Mouse (Mus musculus) embryonic stem cell, embryonic (primary cell): Measurements from ENCODE around the gene Tmem52.

Experiments used
- CTCF ChIA-PET, 4 experiments: fragments of 300-600 bp in 2 of 4; fragments of 350-600 bp in 2 of 4; sonication (Branson Sonifier 250); formaldehyde crosslinking; loops; one replicate each; lab custom pipeline; 2022; ENCODE audit warnings: inconsistent platforms in 2 of 4; lab: Charles Lee
- POLR2A ChIA-PET, 4 experiments: fragments of 300-600 bp in 2 of 4; fragments of 350-600 bp in 2 of 4; sonication (Branson Sonifier 250); formaldehyde crosslinking; loops; one replicate each; lab custom pipeline; 2022; ENCODE audit warnings: antibody characterized with exemption in 4 of 4, inconsistent platforms in 1 of 4; lab: Charles Lee

The Tmem52 gene

GRCm38 (mm10) chr4:155468952-155469351 lies at the start of gene Tmem52:
TSS of gene Tmem52 (plus strand) at chr4:155469114.
- POLR2A ChIA-PET, result interaction anchor here in 3 of 4 experiments (0.6 to 3.2 kb wide), 17 partner anchors 9 to 572 kb away, joined by 3 to 14 read pairs (median 3); no protein-coding TSS in a partner anchor
- CTCF ChIA-PET, result interaction anchor here in 3 of 4 experiments (0.6 to 2.0 kb wide), 3 partner anchors 12 to 14 kb away, joined by 5 to 10 read pairs (median 8); no protein-coding TSS in a partner anchor

GRCm38 (mm10) chr4:155420137-155420536 lies 48.8 kb upstream of the Tmem52 start:
- ChIA-PET CTCF (no interaction called here), POLR2A (interaction anchor here in 1 of 4 experiments (1.1 kb wide), 1 partner anchor 11 kb away, joined by 5 read pairs; no protein-coding TSS in a partner anchor)

- ChIA-PET POLR2A (interaction anchor here in 3 of 4 experiments (0.6 to 2.0 kb wide), 4 partner anchors 12 to 70 kb away, joined by 3 to 4 read pairs (median 3); no protein-coding TSS in a partner anchor), CTCF (interaction anchor here in 1 of 4 experiments (0.5 kb wide), 1 partner anchor 61 kb away, joined by 3 read pairs; no protein-coding TSS in a partner anchor)
Measured at GRCm38 (mm10) chr4:155421412-155422370, 47.2 kb upstream of the Tmem52 start.

- ChIA-PET CTCF (no interaction called here), POLR2A (interaction anchor here in 1 of 4 experiments (2.0 kb wide), 1 partner anchor 10 kb away, joined by 4 read pairs; no protein-coding TSS in a partner anchor)
Measured at GRCm38 (mm10) chr4:155423988-155424387, 44.9 kb upstream of the Tmem52 start.

GRCm38 (mm10) chr4:155426272-155426671 lies 42.6 kb upstream of the Tmem52 start:
- POLR2A ChIA-PET, result interaction anchor here in 1 of 4 experiments (0.6 to 1.5 kb wide), 2 partner anchors 17 to 154 kb away, joined by 3 to 4 read pairs; partner anchors contain the start of gene Cfap74
- CTCF ChIA-PET, result interaction anchor here in 2 of 4 experiments (0.5 to 1.2 kb wide), 3 partner anchors 24 to 274 kb away, joined by 3 to 4 read pairs (median 3); no protein-coding TSS in a partner anchor

- CTCF ChIA-PET, result no interaction called here
- POLR2A ChIA-PET, result no interaction called here
Measured at GRCm38 (mm10) chr4:155428442-155428841, 40.5 kb upstream of the Tmem52 start.

GRCm38 (mm10) chr4:155429202-155429601 lies 39.7 kb upstream of the Tmem52 start:
- ChIA-PET CTCF (interaction anchor here in 1 of 4 experiments (0.5 kb wide), 1 partner anchor 91 kb away, joined by 8 read pairs; no protein-coding TSS in a partner anchor), POLR2A (no interaction called here)

GRCm38 (mm10) chr4:155432358-155432757 lies 36.6 kb upstream of the Tmem52 start:
- POLR2A ChIA-PET, result interaction anchor here in 1 of 4 experiments (0.9 kb wide), 2 partner anchors 33 to 157 kb away, joined by 3 read pairs; no protein-coding TSS in a partner anchor
- CTCF ChIA-PET, result interaction anchor here in 1 of 4 experiments (0.7 kb wide), 1 partner anchor 50 kb away, joined by 3 read pairs; no protein-coding TSS in a partner anchor

- POLR2A ChIA-PET, result interaction anchor here in 1 of 4 experiments (0.7 kb wide), 1 partner anchor 11 kb away, joined by 4 read pairs; no protein-coding TSS in a partner anchor
- CTCF ChIA-PET, result no interaction called here
Measured at GRCm38 (mm10) chr4:155433993-155434392, 34.9 kb upstream of the Tmem52 start.

- ChIA-PET POLR2A (interaction anchor here in 3 of 4 experiments (0.6 to 1.2 kb wide), 3 partner anchors 9 to 31 kb away, joined by 3 to 4 read pairs (median 3); no protein-coding TSS in a partner anchor), CTCF (no interaction called here)
Measured at GRCm38 (mm10) chr4:155442808-155443207, 26.1 kb upstream of the Tmem52 start.

- ChIA-PET POLR2A (interaction anchor here (0.5 to 2.0 kb wide), 33 partner anchors 8 to 307 kb away, joined by 3 to 14 read pairs (median 3); partner anchors contain the start of genes Cfap74 (in 1 of the 4), Gnb1 (in 1 of the 4), Mib2 (in 1 of the 4) and Slc35e2 (in 1 of the 4)), CTCF (interaction anchor here (0.5 to 2.1 kb wide), 9 partner anchors 10 to 980 kb away, joined by 3 to 5 read pairs (median 5); partner anchors contain the start of gene Cfap74 (in 1 of the 4))
Measured at GRCm38 (mm10) chr4:155451597-155451996, 17.3 kb upstream of the Tmem52 start.

- POLR2A ChIA-PET, result no interaction called here
- CTCF ChIA-PET, result no interaction called here
Measured at GRCm38 (mm10) chr4:155458575-155458974, 10.3 kb upstream of the Tmem52 start.

GRCm38 (mm10) chr4:155463050-155463449 lies 5.9 kb upstream of the Tmem52 start:
- ChIA-PET CTCF (interaction anchor here in 1 of 4 experiments (2.4 kb wide), 1 partner anchor 19 kb away, joined by 11 read pairs; no protein-coding TSS in a partner anchor), POLR2A (interaction anchor here in 2 of 4 experiments (0.5 to 2.8 kb wide), 10 partner anchors 8 to 138 kb away, joined by 3 to 14 read pairs (median 4); partner anchors contain the start of gene Slc35e2 (in 1 of the 2))

- CTCF ChIA-PET, result interaction anchor here in 2 of 4 experiments (0.9 to 2.4 kb wide), 2 partner anchors 18 kb away, joined by 3 to 11 read pairs; no protein-coding TSS in a partner anchor
- POLR2A ChIA-PET, result interaction anchor here in 3 of 4 experiments (0.6 to 2.8 kb wide), 10 partner anchors 8 to 317 kb away, joined by 3 to 14 read pairs (median 3); partner anchors contain the start of gene Slc35e2 (in 1 of the 3)
Measured at GRCm38 (mm10) chr4:155463611-155464010, 5.3 kb upstream of the Tmem52 start.

- POLR2A ChIA-PET, result interaction anchor here in 3 of 4 experiments (0.6 to 2.8 kb wide), 7 partner anchors 9 to 316 kb away, joined by 3 to 14 read pairs (median 3); partner anchors contain the start of gene Slc35e2 (in 1 of the 3)
- CTCF ChIA-PET, result interaction anchor here in 2 of 4 experiments (0.9 to 2.4 kb wide), 2 partner anchors 17 to 18 kb away, joined by 3 to 11 read pairs; no protein-coding TSS in a partner anchor
Measured at GRCm38 (mm10) chr4:155464061-155464460, 4.9 kb upstream of the Tmem52 start.

GRCm38 (mm10) chr4:155465607-155466006 lies 3.3 kb upstream of the Tmem52 start:
- ChIA-PET CTCF (interaction anchor here in 1 of 4 experiments (0.5 to 1.5 kb wide), 3 partner anchors 15 to 572 kb away, joined by 3 to 5 read pairs (median 4); no protein-coding TSS in a partner anchor), POLR2A (interaction anchor here in 3 of 4 experiments (0.6 to 2.8 kb wide), 3 partner anchors 14 to 136 kb away, joined by 3 to 14 read pairs (median 5); no protein-coding TSS in a partner anchor)

- ChIA-PET CTCF (interaction anchor here in 1 of 4 experiments (0.5 to 1.6 kb wide), 3 partner anchors 15 to 571 kb away, joined by 3 to 4 read pairs (median 3); no protein-coding TSS in a partner anchor), POLR2A (interaction anchor here in 1 of 4 experiments (1.4 kb wide), 1 partner anchor 15 kb away, joined by 3 read pairs; no protein-coding TSS in a partner anchor)
Measured at GRCm38 (mm10) chr4:155466080-155466479, 2.8 kb upstream of the Tmem52 start.
